Comparison of ENCODE assay signal across 7 mouse cellular contexts in the genomic region with DNA sequence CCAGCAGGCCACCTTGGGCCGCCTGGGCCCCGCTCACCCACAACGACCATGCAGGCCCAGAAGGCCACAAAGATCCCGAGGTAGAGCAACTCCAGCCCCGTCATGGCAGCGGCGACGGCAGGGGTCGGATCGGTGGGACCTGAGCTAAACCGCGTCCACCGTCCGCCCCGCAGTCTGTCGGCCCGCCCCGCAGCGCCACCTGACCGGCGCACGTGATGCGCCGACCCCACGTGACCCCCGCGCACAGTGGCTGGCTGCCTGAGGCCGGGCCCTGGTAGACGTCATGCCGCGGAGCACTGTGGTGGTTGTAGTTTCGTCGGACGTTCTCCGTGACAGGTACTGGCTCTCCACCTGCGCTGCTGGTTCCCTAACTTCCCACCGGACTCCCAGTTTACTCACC. TPM values are rescaled to one million over a fixed set of nuclear protein-coding genes. Genes with fewer than 3 reads are reported as not detected.
DNase-seq lines count a peak whose midpoint lies in the region; ATAC-seq lines count a peak whose summit lies in the region.

Gene Atp6v0b (minus strand): TSS at position 201 of the 400 bp plus-strand sequence.

- peaks cover 30% of the 10 kb centered on the region for H3K36me3 ChIP-seq in embryonic facial prominence, embryonic 12.5 days
- peaks cover 15% of the 10 kb centered on the region for H3K36me3 ChIP-seq in limb, embryonic 11.5 days (ENCODE audit: control insufficient read depth, insufficient read depth, low read length)
- peaks cover 39% of the 10 kb centered on the region for H3K36me3 ChIP-seq in midbrain, embryonic 14.5 days (ENCODE audit: control insufficient read depth, insufficient read depth, low read length)

- peak; percentile 84 for ATAC-seq in embryonic facial prominence, embryonic 12.5 days (ENCODE audit: insufficient number of reproducible peaks, insufficient read depth, low FRiP score, low TSS enrichment)
- peak; percentile 82 for ATAC-seq in limb, embryonic 11.5 days (ENCODE audit: insufficient number of reproducible peaks, low FRiP score, low TSS enrichment, low read depth)
- peak; percentile 87 for ATAC-seq in midbrain, embryonic 14.5 days (ENCODE audit: low FRiP score, low TSS enrichment)

- peaks cover 32% of the 10 kb centered on the region for H3K4me1 ChIP-seq in embryonic facial prominence, embryonic 12.5 days
- peaks cover 14% of the 10 kb centered on the region; the same call in 1 of the 2 replicates for H3K4me1 ChIP-seq in limb, embryonic 11.5 days (ENCODE audit: control insufficient read depth, insufficient read depth, low read length)
- H3K4me1 ChIP-seq in midbrain, embryonic 14.5 days (ENCODE audit: control insufficient read depth, insufficient read depth, low read length): peaks cover 27% of the 10 kb centered on the region

- WGBS in embryonic facial prominence, embryonic 12.5 days: under 1% methylated on average over 35 of the region's 37 CpGs
- under 1% methylated on average over 36 of the region's 37 CpGs for WGBS in limb, embryonic 11.5 days
- WGBS in midbrain, embryonic 14.5 days: 0% methylated on average over 36 of the region's 37 CpGs

- H3K27me3 ChIP-seq in embryonic facial prominence, embryonic 12.5 days: no peaks in the 10 kb centered on the region
- H3K27me3 ChIP-seq in limb, embryonic 11.5 days (ENCODE audit: control insufficient read depth, insufficient read depth, low read length): no peaks in the 10 kb centered on the region
- H3K27me3 ChIP-seq in midbrain, embryonic 14.5 days (ENCODE audit: control insufficient read depth, insufficient read depth, low read length): no peaks in the 10 kb centered on the region

- peak; percentile 95 for DNase-seq in adrenal gland, postnatal 25 days
- peak; percentile 100 for DNase-seq in heart, adult 11 months
- peak; percentile 96 for DNase-seq in kidney, adult 18-20 months
- DNase-seq in limb, embryonic 11.5 days (ENCODE audit: low spot score): peak; percentile 95
- peak; percentile 96 for DNase-seq in midbrain, embryonic 14.5 days
- DNase-seq in spleen, adult 18-20 months: peak; percentile 87 to 94

- peak within 1 kb of the TSS; percentile 80 for H3K9ac ChIP-seq in embryonic facial prominence, embryonic 12.5 days
- peak within 1 kb of the TSS; percentile 65 for H3K9ac ChIP-seq in limb, embryonic 11.5 days (ENCODE audit: low read length)
- H3K9ac ChIP-seq in midbrain, embryonic 14.5 days (replicated peaks; ENCODE audit: low read length): peak within 1 kb of the TSS; percentile 86

- H3K27ac ChIP-seq in embryonic facial prominence, embryonic 12.5 days: no peak within 1 kb of the TSS
- H3K27ac ChIP-seq in limb, embryonic 11.5 days (replicated peaks; ENCODE audit: low read depth, low read length): no peak within 1 kb of the TSS; the same call in 1 of the 2 replicates
- peak within 1 kb of the TSS; percentile 55; the same call in 1 of the 2 replicates for H3K27ac ChIP-seq in midbrain, embryonic 14.5 days (replicated peaks; ENCODE audit: low read depth, low read length)

- peak within 1 kb of the TSS; percentile 90 for H3K4me3 ChIP-seq in embryonic facial prominence, embryonic 12.5 days
- peak within 1 kb of the TSS; percentile 89 for H3K4me3 ChIP-seq in limb, embryonic 11.5 days (ENCODE audit: low read depth, low read length)
- H3K4me3 ChIP-seq in midbrain, embryonic 14.5 days (replicated peaks; ENCODE audit: low read depth, low read length): peak within 1 kb of the TSS; percentile 95

- no peaks in the 10 kb centered on the region for H3K9me3 ChIP-seq in embryonic facial prominence, embryonic 12.5 days
- no peaks in the 10 kb centered on the region for H3K9me3 ChIP-seq in limb, embryonic 11.5 days (ENCODE audit: control insufficient read depth, low read length)
- no peaks in the 10 kb centered on the region for H3K9me3 ChIP-seq in midbrain, embryonic 14.5 days (ENCODE audit: control insufficient read depth, low read length)

- H3K4me2 ChIP-seq in embryonic facial prominence, embryonic 12.5 days (replicated peaks): peak within 1 kb of the TSS; percentile 96
- peak within 1 kb of the TSS; percentile 95 for H3K4me2 ChIP-seq in limb, embryonic 11.5 days (ENCODE audit: low read depth, severe bottlenecking)
- H3K4me2 ChIP-seq in midbrain, embryonic 14.5 days (ENCODE audit: low read length): peak within 1 kb of the TSS; percentile 84

RNA-seq across cellular contexts. Expression of gene Atp6v0b, which starts in this region (rescaled TPM):
- total RNA-seq in adrenal gland, postnatal 25 days (2021): 231 and 241 TPM in 2 replicates
- polyA plus RNA-seq in embryonic facial prominence, embryonic 12.5 days (2016; fragmentation: Nextera tagmentation; extraction: Ambion mirVana): 181 and 194 TPM in 2 replicates
- polyA plus RNA-seq in limb, embryonic 11.5 days (2014; fragmentation: Nextera tagmentation; extraction: Ambion mirVana): 143 and 158 TPM in 2 replicates
- 528 and 640 TPM in 2 replicates for polyA plus RNA-seq in midbrain, embryonic 14.5 days (2014; fragmentation: Nextera tagmentation; extraction: Ambion mirVana)
